Mouse (Mus musculus) liver, embryonic 11.5 days (tissue): ENCODE results near the gene Notch1. TPM values are rescaled to one million over a fixed set of nuclear protein-coding genes. Genes with fewer than 3 reads are reported as not detected.
A peak's percentile ranks its signal among the peaks of the same experiment; 100 is the strongest.

Source experiments
- ATAC-seq: fragments of 200-750 bp; cut with Nextera tagmentation; replicated peaks from 2 replicates; pipeline ENCODE4 v1.8.0; 2017; ENCODE audit warnings: moderate number of reproducible peaks, mild to moderate bottlenecking, moderate TSS enrichment, moderate library complexity; ENCODE audit not compliant: low FRiP score
- DNase-seq: peaks from one replicate; pipeline ENCODE4 v3.0.0-alpha.2; 2017; ENCODE audit warnings: low spot score
- H3K27ac ChIP-seq: fragments of 300-500 bp; sonication (generic); 2 replicates; pipeline ENCODE4 v1.5.1; 2014; ENCODE audit warnings: mild to moderate bottlenecking, low read depth, low read length, control low read depth
- H3K27me3 ChIP-seq: fragments of 300-500 bp; sonication (generic); replicated peaks from 2 replicates; pipeline ENCODE4 v1.6.1; 2014; ENCODE audit warnings: low read length, mixed read lengths; ENCODE audit not compliant: control insufficient read depth, insufficient read depth
- H3K36me3 ChIP-seq: fragments of 300-500 bp; sonication (generic); 2 replicates; pipeline ENCODE4 v1.6.1; 2014; ENCODE audit warnings: mild to moderate bottlenecking, low read length, moderate library complexity, mixed read lengths; ENCODE audit not compliant: control insufficient read depth, insufficient read depth
- H3K4me1 ChIP-seq: fragments of 300-500 bp; sonication (generic); replicated peaks from 2 replicates; pipeline ENCODE4 v1.6.1; 2014; ENCODE audit warnings: low read length, mixed read lengths; ENCODE audit not compliant: control insufficient read depth, insufficient read depth
- H3K4me2 ChIP-seq: fragments of 300-500 bp; sonication (generic); 2 replicates; pipeline ENCODE4 v1.6.1; 2014; ENCODE audit warnings: mild to moderate bottlenecking, control low read depth, moderate library complexity
- H3K4me3 ChIP-seq: fragments of 300-500 bp; sonication (generic); 2 replicates; pipeline ENCODE4 v1.5.1; 2014; ENCODE audit warnings: low read depth, low read length, control low read depth
- H3K9ac ChIP-seq: fragments of 300-500 bp; sonication (generic); 2 replicates; pipeline ENCODE4 v1.6.1; 2014; ENCODE audit warnings: low read depth, low read length, control low read depth
- H3K9me3 ChIP-seq: fragments of 300-500 bp; sonication (generic); 2 replicates; pipeline ENCODE4 v1.6.1; 2016; ENCODE audit warnings: low read length, inconsistent platforms, mixed read lengths; ENCODE audit not compliant: control insufficient read depth
- WGBS: fragments of 180-500 bp; shearing (Covaris S2); extraction: QIAGEN DNeasy Blood & Tissue Kit; methylation state at CpG from one replicate; pipeline ENCODE4 v1.1.7; 2014; 5-methylcytosine and 5-hydroxymethylcytosine counted together
- polyA plus RNA-seq: library from polyadenylated mRNA; unstranded; fragments of >200 nt; fragmentation: Nextera tagmentation; extraction: Ambion mirVana; gene quantifications from 2 replicates; pipeline ENCODE4 v1.2.1, GENCODE M21; 2014

The Notch1 gene
- polyA plus RNA-seq, 1 experiment from 2014 or later: 7.1 TPM

DNA sequence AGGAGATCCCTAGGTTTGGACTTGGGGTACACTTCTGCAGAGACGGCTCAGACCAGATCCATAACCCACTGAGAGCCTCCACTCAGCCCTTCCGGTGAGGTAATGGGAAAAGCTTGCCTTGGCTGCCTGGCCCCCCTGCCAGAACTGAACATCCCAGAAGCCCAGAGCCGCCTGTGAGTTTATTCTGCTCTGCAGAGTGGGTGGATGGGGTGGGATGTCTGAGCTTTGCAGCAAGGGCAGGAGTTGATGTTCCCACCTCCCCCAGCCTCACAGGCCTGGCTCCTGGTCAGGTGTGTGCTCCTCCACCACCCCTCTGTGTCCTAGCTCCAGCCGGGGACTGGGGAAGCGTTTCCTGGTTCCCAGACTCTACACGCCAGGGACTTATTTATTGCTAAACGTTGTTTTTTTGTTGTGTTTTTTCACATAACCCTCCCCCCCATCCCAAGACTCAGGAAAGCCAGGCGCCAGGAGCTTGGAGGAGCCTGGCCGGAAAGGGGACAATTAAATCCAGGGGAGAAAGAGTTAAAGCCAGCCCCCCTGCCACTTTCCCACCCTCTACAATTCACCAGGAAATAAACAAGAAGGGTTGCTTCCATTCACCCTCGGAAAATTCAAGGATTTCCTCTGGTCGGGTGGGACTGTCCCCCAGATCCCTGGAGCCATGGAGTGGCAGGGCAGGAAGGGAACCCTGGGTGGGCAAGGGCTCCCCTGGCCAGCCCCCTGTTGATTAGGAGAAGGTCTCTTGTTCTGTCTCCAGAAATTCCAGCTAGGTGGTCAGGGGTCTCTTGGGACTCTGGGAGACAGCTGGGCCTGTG, 10.2 kb upstream of the Notch1 start:
- peaks cover 13% of the 10 kb centered on the region; the same call in 1 of the 2 replicates for H3K4me1 ChIP-seq
- DNase-seq (no peak), ATAC-seq (no peak)
- H3K27ac ChIP-seq: peak overlapping the region; percentile 25; the same call in 1 of the 2 replicates
- no peak overlapping the region for H3K4me3 ChIP-seq
- no peak overlapping the region; the same call in 1 of the 2 replicates for H3K4me2 ChIP-seq
- no peaks in the 10 kb centered on the region for H3K36me3 ChIP-seq
- H3K9me3 ChIP-seq: no peaks in the 10 kb centered on the region
- 58% methylated on average over 11 of the region's 11 CpGs for WGBS
- no peaks in the 10 kb centered on the region for H3K27me3 ChIP-seq
- no peak overlapping the region for H3K9ac ChIP-seq

DNA sequence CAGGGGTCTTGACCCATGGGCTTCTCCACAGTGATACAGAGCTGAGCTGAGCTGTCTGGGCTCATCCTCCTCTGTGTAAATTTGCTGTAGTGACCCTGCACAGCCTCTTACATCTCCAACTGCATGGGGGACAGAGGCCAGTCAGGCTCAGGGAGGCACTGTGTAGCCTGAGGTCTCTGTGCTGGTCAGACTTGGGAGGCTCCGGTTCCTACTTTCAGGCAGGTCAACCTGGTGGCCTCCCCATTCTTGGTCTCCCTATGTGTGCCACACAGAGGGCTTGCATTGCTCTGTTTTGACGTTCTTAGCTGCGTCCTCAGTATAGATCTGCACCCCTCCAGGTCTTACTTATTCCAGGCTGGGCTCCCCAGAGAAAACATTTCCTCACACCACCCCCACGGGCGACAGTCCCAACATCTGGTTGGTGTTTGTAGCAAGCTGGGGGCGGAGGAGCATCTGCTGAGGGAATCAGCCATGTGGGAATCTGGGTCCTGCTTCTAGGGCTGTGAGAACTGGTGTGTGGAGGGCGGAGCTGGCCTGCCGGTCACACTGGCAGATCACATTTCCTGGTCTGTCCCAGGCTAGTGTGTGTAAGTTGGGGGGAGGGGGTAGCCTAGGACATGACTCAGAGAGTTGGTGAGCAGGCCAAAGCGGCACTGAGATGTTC, 9.0 kb upstream of the Notch1 start:
- Histone ChIP-seq H3K9me3 (no peaks in the 10 kb centered on the region), H3K4me1 (peaks cover 13% of the 10 kb centered on the region; the same call in 1 of the 2 replicates), H3K27me3 (no peaks in the 10 kb centered on the region), H3K36me3 (no peaks in the 10 kb centered on the region), H3K27ac (no peak overlapping the region; the same call in 1 of the 2 replicates), H3K4me2 (no peak overlapping the region), H3K9ac (no peak overlapping the region), H3K4me3 (no peak overlapping the region)
- no peak for DNase-seq
- ATAC-seq: peak; percentile 61; the same call in 1 of the 2 replicates
- WGBS: 30% methylated on average over 9 of the region's 9 CpGs

GRCm38 (mm10) chr2:26522327-26522726, 5.9 kb upstream of the Notch1 start:
- no peak overlapping the region for H3K27ac ChIP-seq
- H3K36me3 ChIP-seq: no peaks in the 10 kb centered on the region
- H3K4me1 ChIP-seq: peaks cover 13% of the 10 kb centered on the region; the same call in 1 of the 2 replicates
- no peaks in the 10 kb centered on the region for H3K9me3 ChIP-seq
- H3K9ac ChIP-seq: no peak overlapping the region
- no peaks in the 10 kb centered on the region for H3K27me3 ChIP-seq
- ATAC-seq (no peak), DNase-seq (no peak)
- no peak overlapping the region for H3K4me2 ChIP-seq
- WGBS: 86% methylated on average over 4 of the region's 4 CpGs
- no peak overlapping the region for H3K4me3 ChIP-seq

- Histone ChIP-seq H3K27me3 (no peaks in the 10 kb centered on the region), H3K27ac (no peak overlapping the region), H3K36me3 (no peaks in the 10 kb centered on the region), H3K9ac (no peak overlapping the region), H3K4me3 (no peak overlapping the region), H3K4me2 (no peak overlapping the region), H3K9me3 (no peaks in the 10 kb centered on the region), H3K4me1 (no peaks in the 10 kb centered on the region)
- no peak for DNase-seq
- no peak for ATAC-seq
- WGBS: 83% methylated on average over 6 of the region's 6 CpGs
Observed at GRCm38 (mm10) chr2:26519753-26520152, 3.3 kb upstream of the Notch1 start.

DNA sequence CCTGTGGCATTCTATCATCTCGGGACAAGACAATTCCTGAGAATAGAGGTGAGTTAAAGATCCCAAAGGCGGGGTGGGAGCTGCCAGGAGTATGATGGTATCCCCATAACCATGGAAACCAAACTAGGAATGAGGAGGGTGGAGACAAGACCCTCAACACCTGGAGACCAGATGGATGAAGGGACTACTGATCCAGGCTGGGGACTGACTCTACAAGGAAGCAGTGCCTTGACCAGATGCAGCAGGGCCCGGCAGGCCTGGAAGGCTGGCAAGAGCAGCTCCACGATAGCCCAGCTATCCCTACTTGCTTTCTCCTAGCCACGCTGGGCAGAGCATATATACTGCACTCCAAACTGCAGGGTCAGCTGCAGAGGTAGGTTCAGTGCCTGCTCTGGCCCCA, 524 bp upstream of the Notch1 start:
- Histone ChIP-seq H3K9ac (no peak overlapping the region), H3K36me3 (no peaks in the 10 kb centered on the region), H3K27me3 (no peaks in the 10 kb centered on the region), H3K4me3 (no peak overlapping the region), H3K4me1 (peaks cover 9% of the 10 kb centered on the region), H3K4me2 (no peak overlapping the region), H3K27ac (no peak overlapping the region), H3K9me3 (no peaks in the 10 kb centered on the region)
- ATAC-seq (no peak), DNase-seq (no peak)
- WGBS: 77% methylated on average over 5 of the region's 5 CpGs

- Histone ChIP-seq H3K4me3 (no peak overlapping the region), H3K36me3 (no peaks in the 10 kb centered on the region), H3K9me3 (no peaks in the 10 kb centered on the region), H3K4me2 (no peak overlapping the region), H3K27me3 (no peaks in the 10 kb centered on the region), H3K27ac (no peak overlapping the region), H3K9ac (no peak overlapping the region), H3K4me1 (peaks cover 9% of the 10 kb centered on the region)
- DNase-seq: no peak
- no peak for ATAC-seq
- WGBS: 88% methylated on average over 2 of the region's 2 CpGs
Observed at GRCm38 (mm10) chr2:26515335-26515734, 1.1 kb downstream of the Notch1 start.

- Histone ChIP-seq H3K4me3 (no peak overlapping the region), H3K27me3 (no peaks in the 10 kb centered on the region), H3K4me1 (peaks cover 9% of the 10 kb centered on the region), H3K36me3 (no peaks in the 10 kb centered on the region), H3K27ac (no peak overlapping the region), H3K9ac (no peak overlapping the region), H3K4me2 (no peak overlapping the region), H3K9me3 (no peaks in the 10 kb centered on the region)
- whole genome bisulfite sequencing: 44% methylated on average over 4 of the region's 4 CpGs
- DNase-seq: no peak
- ATAC-seq: no peak
Observed at GRCm38 (mm10) chr2:26513105-26513745, 3.2 kb downstream of the Notch1 start.

DNA sequence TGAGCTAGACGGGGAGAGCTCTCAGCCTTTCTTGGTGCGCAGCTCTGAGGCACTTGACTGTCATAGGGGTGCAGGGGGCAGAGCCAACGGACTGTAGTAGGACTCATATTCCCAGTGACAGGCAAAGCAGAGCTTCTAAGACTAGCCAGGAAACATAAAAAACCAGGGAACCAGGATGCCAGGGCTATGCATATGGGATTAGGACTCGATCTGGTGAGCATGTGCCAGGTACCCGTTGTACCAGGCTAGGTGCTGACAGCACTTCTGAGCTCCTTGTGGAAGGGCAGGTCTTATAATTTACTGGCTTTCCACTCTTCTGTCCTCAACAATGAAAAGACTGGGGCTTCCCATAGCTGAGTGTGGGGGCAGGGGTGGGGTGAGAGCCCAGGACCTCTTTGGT, 7.8 kb downstream of the Notch1 start:
- H3K27ac ChIP-seq: no peak overlapping the region

More for the DNA sequence above, 7.8 kb downstream of the Notch1 start:
- no peak overlapping the region for H3K4me3 ChIP-seq
- H3K36me3 ChIP-seq: no peaks in the 10 kb centered on the region
- no peak overlapping the region for H3K4me2 ChIP-seq
- no peak overlapping the region for H3K9ac ChIP-seq
- H3K4me1 ChIP-seq: peaks cover 22% of the 10 kb centered on the region
- ATAC-seq: no peak
- H3K9me3 ChIP-seq: no peaks in the 10 kb centered on the region
- 79% methylated on average over 5 of the region's 5 CpGs for WGBS
- no peak for DNase-seq
- H3K27me3 ChIP-seq: peaks cover 10% of the 10 kb centered on the region
